Mouse (Mus musculus): ENCODE measurements around the gene Lin7c. TPM values are rescaled to one million over a fixed set of nuclear protein-coding genes. Genes with fewer than 3 reads are reported as not detected.

Lin7c gene
- polyA plus RNA-seq, 1 experiment from 2014 or later, result 44.4 TPM

Other genes starting within 250 kb of the Lin7c start
- gene Bdnf, start 216.2 kb upstream of the Lin7c start, polyA plus RNA-seq (2014; fragmentation: Nextera tagmentation; extraction: Ambion mirVana), result 0.74 and 0.87 TPM in 2 replicates
- gene Lgr4, start 26.8 kb downstream of the Lin7c start, polyA plus RNA-seq (2014; fragmentation: Nextera tagmentation; extraction: Ambion mirVana), result 9.5 and 10.0 TPM in 2 replicates
- 34.4 and 42.5 TPM in 2 replicates for gene Ccdc34, start 127.0 kb downstream of the Lin7c start, polyA plus RNA-seq (2014; fragmentation: Nextera tagmentation; extraction: Ambion mirVana)

Measured in liver, embryonic 11.5 days (tissue).